Mouse (Mus musculus) left cerebral cortex, adult 8-10 months (tissue): ENCODE data around the gene Bcl2. TPM values are rescaled to one million over a fixed set of nuclear protein-coding genes. Genes with fewer than 3 reads are reported as not detected.

Experiments used
- DNase-seq, 2 experiments: peaks; one replicate each; pipeline ENCODE4 v3.0.0; 2022; ENCODE audit warnings: low spot score in 2 of 2
- total RNA-seq, 4 experiments: library from RNA; stranded (reverse); gene quantifications; 2 replicates each; pipeline ENCODE4 v1.2.4; 2022

Gene Bcl2
- total RNA-seq, 4 experiments from 2014 or later, result 12.1 to 16.1 (median 13.3) TPM

- no peak for DNase-seq
These were observed 47.7 kb downstream of the Bcl2 start for GRCm38 (mm10) chr1:106666140-106667088.

DNA sequence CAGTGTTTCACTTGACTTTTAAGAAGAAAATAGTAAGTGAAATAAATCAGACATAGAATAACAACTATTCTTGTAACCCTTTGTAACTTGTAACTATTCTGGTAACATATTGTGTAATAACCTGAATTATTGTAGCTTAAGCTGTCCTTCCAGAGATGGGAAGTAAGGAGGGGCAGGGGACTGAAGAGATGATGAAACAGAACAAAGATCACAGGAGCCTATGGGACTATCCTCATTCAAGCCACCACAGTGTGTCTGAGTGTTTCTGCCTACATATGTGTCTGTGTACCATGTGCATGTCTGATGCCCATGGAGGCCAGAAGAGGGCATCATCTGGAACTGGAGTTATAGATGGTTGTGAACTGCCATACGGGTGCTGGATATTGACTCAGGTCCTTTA, 49.1 kb downstream of the Bcl2 start:
- no peak for DNase-seq

GRCm38 (mm10) chr1:106662486-106662885, 51.6 kb downstream of the Bcl2 start:
- no peak for DNase-seq

- no peak for DNase-seq
These were observed 55.7 kb downstream of the Bcl2 start for GRCm38 (mm10) chr1:106658293-106658847.

GRCm38 (mm10) chr1:106656207-106656738, 57.8 kb downstream of the Bcl2 start:
- DNase-seq, result no peak

GRCm38 (mm10) chr1:106654254-106654653, 59.8 kb downstream of the Bcl2 start:
- DNase-seq, result no peak

DNA sequence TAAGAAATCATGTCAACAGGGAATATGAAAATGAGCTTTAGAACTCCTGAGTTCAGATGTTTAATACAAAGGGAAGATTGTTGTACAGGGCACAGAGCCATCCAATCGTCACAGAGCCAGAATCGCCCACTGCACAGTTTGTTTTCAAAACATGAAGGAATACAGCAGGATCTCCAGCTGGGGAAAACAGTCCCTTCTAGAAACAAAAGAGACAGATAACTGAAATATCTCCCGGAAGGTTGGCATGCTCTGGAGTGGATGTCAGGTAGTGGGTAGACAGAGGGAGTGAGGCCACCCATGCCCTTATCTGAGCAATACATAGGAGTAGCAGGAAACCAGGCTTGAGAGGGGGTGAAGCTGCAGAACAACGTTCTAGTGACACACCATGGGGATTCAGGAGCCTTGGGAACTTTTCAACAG, 60.6 kb downstream of the Bcl2 start:
- DNase-seq, result no peak

DNA sequence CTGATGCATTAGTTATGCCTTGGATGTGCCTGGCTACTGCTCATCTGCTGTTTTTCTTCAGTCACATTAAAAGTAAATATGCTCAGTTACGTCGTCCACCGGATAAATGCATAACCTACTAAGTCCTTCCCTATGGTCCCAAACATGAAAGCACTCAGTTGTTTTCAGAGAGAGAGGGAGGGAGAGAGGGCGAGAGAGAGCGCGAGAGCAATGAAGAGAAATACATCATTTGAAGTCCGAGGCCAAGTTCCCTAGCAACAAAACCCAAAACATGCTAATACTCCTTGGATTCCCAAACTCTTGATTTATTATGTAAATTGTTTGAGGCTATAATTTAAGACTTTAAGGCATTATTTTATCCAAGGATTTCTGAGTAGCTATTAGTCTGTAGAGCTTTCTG, 62.9 kb downstream of the Bcl2 start:
- DNase-seq, result no peak

GRCm38 (mm10) chr1:106650427-106650826, 63.6 kb downstream of the Bcl2 start:
- DNase-seq, result no peak

DNA sequence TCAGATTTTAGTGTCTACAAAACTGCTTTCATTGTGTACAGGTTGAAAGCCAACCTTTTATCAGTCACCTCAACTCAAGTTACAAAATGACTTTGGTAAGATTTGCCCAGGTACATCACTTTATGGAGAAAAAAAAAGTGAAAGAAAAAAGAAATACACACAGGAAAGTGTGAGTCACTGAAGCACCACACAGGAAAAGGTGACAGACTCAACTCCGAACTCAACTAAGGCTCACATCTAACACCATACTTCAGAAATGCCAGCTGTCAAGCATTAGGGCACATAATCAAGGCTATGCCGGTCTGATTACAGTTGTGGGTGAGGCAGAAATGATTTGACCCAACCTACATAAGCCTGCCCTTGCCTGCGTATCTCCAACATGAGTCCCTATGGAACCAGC, 66.7 kb downstream of the Bcl2 start:
- DNase-seq, result no peak

- no peak for DNase-seq
These were observed 69.5 kb downstream of the Bcl2 start for GRCm38 (mm10) chr1:106644566-106644965.

GRCm38 (mm10) chr1:106643527-106643926, 70.5 kb downstream of the Bcl2 start:
- no peak for DNase-seq

DNA sequence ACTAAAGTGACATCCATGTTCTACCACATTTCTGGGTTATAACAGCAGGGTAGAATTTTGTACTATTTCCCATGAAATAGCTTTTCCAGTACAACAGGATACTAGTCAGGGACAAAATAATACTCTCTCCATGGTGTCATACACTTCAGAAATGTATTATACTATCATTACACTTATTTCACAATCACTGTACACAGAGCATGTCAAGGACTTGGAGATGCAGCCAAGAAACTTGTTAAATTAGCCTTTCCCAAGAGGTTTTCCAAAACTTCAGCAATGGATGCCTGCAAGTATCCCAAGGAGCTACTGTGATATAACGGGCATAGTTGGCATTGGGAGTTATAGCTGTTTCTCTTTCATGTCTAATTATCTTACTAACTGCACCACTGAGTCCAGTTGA, 73.5 kb downstream of the Bcl2 start:
- no peak for DNase-seq

GRCm38 (mm10) chr1:106637705-106638104, 76.4 kb downstream of the Bcl2 start:
- DNase-seq, result no peak

- DNase-seq, result no peak
These were observed 77.4 kb downstream of the Bcl2 start for GRCm38 (mm10) chr1:106636714-106637113.

DNA sequence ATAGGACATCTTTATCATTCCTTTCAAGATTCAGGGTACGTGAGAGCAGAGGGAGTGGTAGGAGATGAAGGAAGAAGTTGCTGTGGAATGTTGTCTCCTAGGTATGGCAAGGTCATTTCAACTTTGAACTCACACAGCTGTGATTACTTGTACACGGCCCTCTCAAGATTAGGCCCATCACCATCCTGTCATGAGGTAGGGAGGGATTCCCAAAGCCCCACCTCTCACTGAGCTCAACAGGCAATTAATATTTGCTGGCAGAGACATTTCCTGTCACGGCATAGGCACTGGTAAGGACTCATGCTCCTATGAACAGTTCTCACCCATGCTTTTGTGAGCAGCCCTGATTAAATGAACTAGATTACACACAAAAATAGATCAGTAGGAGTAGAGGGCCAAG, 80.9 kb downstream of the Bcl2 start:
- no peak for DNase-seq

- no peak for DNase-seq
These were observed 82.1 kb downstream of the Bcl2 start for GRCm38 (mm10) chr1:106631869-106632463.

DNA sequence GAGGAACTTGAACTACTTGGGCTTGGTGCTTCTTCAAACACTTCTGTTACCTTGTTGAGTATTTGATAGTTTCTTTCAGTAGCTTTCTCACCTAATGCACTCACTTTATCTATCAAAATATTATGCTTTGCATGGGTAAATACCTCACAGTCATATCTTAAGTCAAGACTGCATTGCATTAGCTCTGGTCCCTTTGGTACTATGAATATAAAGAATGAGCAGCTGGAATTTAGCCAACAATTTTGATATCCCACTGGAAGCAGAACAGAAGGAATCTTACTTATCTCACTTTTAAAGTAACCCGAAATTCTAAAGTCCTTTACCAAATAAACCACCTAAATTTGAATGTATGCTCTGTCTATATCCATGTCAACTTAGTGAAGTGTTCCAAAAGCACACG, 83.1 kb downstream of the Bcl2 start:
- DNase-seq, result no peak

GRCm38 (mm10) chr1:106629931-106630682, 84.0 kb downstream of the Bcl2 start:
- DNase-seq, result peak in 1 of 2 experiments; percentile 16

DNA sequence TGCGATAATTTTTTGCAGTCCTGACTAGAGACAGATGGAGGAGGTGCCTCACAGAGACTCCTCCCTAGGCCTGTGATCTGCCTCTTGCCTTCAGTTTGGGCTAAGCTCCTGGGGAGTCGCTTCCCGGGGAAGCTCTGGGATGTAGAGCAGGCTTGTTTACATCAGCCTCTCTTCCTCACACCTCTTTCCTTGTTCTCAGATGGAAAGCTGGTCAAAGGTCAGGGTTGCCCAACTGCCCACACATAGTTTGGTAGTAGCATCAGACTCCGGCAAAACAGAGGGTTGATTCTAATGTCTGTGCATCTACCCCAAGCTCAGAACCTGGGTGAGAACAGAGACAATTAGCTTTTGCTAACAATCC, 84.6 kb downstream of the Bcl2 start:
- no peak for DNase-seq

DNA sequence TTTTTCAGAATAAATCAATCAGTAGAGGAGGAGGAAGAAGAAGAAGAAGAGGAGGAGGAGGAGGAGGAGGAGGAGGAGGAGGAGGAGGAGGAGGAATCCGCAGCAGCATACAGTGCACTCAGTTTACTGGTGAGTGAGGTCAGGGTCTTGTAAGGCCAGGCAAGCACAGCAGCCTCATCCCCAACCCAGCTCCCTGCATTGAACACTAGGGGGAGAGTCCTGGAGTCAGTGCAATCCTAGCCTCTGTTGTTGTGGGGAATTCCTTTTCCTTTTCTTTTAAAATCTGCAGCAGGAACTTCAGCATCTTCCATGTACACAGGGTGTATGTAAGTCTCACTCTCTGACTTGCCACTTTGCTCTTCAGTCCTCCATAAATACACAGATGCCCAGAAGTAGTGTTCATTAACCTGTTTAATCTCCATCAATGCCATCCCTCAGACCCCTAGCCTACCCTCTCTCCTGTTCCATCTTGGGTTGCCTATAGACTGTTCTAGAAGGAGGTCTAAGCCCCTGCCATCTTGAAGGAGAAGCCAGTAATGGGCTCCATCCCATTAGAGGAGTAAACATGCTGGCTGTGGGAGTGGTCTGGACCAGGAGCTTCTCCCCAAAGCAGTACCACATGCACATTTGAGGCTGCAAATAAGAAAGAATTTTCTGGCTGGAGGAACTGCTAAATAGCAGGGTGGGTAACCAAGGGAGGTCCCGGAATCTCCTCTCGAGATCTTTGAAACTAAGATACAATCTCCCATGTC, 85.2 kb downstream of the Bcl2 start:
- DNase-seq, result no peak
